Mouse (Mus musculus) Muller cell, postnatal 12 days (primary cell): ENCODE results near the gene C2cd2l.
"Not testable (repeated sequence)": the region's sequence is repeated elsewhere in the genome, so short reads cannot be mapped to it uniquely, and the experiment has no call there.

ENCODE experiments used
- DNase-seq: peaks from one replicate; pipeline ENCODE4 v3.0.0-alpha.2; 2015; ENCODE audit errors: inconsistent ontology term

Gene C2cd2l

DNA sequence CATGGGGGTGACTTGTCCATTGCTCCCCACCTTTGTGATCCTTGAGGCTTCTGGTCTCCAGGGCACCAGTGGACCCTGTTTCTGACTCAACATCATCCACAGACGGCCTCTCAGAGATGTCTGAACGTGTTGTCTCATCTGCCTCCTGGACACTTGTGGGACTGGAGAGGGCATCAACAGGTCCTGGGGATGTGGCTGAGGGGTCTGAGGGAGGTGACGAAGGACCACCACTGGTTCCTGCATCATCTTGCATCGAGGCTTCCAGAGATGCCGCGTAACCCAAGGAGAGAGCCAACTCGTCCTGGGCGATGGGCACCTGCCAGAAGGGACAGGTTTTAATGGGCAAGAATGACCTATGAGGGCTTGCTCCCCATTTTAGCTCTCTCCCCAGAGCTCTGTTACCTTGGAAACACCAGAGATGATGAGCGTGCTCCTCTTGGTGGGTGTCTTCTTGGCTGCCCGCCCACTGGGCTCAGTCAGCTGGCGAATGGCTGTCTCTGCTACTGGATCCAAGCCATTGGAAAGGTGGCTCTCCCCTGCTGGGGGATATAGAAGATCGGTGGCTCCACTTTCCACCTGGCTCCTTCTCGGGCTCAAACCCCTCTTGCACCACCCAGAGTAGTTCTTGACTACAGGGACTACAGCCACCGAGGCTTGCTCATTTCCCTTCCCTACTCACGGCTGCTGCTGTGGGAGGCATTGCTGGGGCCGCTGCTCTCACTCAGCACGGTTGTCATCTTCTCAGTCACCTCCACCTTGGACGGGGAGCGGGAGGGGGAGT lies 6.4 kb downstream of the C2cd2l start:
- no peak for DNase-seq

GRCm38 (mm10) chr9:44311136-44312134 lies 8.7 kb downstream of the C2cd2l start:
- no peak for DNase-seq

DNA sequence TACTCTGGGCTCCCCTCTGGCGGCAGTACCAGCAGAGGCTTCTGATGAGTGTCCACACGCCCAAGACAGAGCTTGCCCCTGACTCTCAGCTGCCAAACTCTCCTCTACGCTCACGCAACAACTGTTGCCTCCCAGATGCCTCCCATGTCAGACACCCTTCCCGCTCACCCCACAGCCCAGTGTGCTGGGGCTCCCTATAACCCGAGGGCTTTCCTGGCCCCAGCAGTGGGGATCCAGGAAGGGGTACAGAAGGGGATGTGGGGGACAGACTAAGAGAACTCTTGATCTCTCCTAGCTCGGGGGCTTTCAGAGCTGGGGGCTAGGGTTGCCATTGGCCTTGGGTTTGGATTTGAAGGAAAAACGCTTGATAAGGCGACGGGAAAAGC lies 9.3 kb downstream of the C2cd2l start:
- no peak for DNase-seq

DNA sequence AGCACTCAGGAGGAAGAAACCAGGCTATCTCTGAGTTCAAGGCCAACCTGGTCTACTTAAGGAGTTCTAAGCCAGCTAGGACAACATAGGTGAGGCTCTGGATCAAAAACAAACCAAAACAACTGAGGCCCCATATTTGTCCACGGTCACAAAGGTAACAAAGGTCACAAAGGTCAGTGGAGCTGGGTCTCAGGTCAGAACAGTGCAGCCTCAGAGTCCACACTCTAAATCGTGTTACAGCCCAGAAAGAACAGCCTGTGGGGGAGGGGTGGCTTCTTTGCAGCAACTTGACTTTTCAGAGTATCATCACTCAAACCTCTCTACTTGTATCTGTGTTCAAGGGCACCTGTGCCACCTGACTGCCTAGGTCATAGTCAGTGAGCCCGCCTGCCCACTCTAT lies 10.3 kb downstream of the C2cd2l start:
- DNase-seq = no peak

- DNase-seq = no peak
These were observed 12.8 kb downstream of the C2cd2l start for GRCm38 (mm10) chr9:44307248-44307647.

GRCm38 (mm10) chr9:44306532-44306931 lies 13.6 kb downstream of the C2cd2l start:
- no peak for DNase-seq

- peak; percentile 99 for DNase-seq
These were observed 14.5 kb downstream of the C2cd2l start, which contains the start of gene Hinfp for GRCm38 (mm10) chr9:44305466-44306079. TSS of gene Hinfp (minus strand) at chr9:44305671.

GRCm38 (mm10) chr9:44300001-44300400 lies 20.1 kb downstream of the C2cd2l start:
- DNase-seq = not testable (repeated sequence)

DNA sequence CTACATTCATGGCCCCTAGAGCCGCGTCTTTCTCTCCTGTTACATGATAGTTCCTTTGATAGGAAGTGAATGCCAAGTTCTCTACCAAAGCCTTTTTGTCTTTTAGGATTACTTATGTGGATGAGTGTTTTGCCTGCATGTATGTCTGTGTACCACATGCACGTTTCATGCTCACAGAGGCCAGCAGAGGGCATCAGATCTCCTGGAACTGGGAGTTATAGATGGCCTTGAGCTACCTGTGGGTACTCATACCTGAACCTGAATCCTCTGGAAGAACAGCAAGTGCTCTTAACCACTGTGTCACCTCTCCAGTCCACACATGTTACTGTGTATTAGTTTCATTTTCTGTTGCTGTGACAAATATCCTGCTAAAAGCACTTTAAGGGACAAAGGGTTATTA lies 27.6 kb downstream of the C2cd2l start:
- no peak for DNase-seq

DNA sequence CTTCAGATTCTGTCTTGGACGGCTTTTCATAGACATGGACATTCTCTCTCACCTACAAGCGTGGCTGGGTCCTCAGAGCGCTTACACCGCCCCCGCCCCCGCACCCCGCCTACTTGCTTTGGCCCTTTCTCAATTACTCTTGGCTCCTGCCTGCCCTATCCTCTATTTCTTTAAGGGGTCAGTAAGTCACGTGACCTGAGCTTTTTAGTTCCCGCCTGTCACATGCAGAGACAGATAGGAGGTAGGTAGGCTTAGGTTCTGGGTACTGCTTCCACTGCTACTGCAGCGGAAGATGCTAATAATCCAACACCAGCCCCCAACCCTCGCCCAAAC lies 31.2 kb downstream of the C2cd2l start:
- no peak for DNase-seq

- DNase-seq = peak; percentile 60
These were observed 31.8 kb downstream of the C2cd2l start, which contains the start of gene Abcg4 for GRCm38 (mm10) chr9:44288076-44288958. TSS of gene Abcg4 (minus strand) at chr9:44288615.

DNA sequence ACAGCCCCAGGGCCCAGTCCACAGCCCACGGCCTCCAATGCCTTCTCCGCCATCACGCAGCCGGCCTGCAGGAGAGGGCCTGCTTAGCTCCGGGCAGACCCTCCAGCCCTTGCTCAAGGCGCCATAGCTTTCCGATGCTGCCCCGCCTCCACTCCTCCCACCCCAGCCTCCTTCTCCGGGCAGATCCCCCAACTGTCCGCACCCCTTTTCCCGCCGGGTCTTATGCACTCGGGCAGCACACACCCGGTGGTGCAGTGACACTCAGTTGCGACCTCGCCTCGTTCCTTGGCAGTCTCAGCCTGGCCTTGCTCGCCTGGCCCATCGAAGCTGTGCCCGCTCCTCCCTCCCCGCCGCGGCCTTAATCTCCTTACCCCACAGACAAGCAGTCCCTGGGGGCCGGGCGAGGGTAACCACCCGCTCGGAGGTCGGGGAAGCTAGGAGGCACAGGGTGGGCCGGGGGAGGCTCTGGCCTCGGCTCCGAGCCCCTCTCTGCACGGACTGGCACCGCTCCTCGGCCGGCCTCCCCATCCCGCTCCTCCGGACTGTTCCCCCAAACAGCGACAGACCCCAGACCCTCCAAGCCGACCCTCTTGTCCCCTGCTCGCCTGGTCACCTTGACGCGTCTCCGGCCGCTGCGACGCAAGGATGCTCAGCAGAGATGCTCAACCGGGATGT lies 32.5 kb downstream of the C2cd2l start:
- peak; percentile 56 for DNase-seq

DNA sequence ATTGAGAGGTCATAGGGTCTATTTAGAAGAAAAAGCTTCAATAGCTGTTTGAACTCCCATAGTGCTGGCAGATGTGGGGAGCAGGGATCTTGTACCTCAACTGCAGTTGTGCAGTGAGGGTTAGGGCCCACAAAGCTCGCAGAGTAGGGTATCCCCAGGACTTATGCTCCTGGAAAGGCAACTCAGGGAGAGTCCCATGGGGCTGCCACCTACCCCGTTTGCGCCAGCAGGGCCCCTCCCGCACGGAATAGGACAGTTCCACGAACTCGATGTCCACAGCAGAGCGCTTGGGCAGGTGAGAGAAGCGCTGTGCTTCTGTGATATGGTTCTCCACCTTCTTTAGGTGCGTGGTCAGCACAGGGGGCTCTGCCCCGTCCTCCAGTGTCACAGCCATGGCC lies 33.1 kb downstream of the C2cd2l start:
- peak; percentile 15 for DNase-seq

DNA sequence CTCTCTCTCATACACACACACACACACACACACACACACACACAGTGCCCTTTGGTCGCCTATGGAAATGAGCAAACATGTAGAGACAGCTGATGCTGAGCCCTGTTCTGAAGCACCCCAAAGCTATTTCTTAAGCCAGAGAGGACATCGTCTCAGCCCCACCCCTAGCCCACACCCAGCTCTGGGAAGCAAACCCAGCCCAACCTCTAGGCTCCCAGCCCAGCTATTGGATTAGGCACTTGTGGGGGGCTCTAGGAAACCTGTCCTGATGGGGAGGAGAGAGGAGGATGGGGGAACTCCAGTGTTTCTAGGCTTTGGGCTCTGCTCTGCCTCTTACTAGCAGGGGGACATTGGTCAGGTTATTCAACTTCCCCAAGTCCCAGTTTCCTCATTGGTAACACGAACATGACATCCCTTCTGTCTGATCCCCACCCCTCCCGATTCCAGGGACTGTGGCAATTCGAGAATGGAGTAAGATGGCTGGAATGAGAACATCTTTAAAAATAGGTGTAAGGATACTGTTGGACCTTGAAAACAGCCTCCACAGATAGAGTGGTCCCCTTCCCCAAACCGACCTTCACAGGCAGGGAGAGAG lies 33.7 kb downstream of the C2cd2l start:
- peak; percentile 14 for DNase-seq

- no peak for DNase-seq
These were observed 36.9 kb downstream of the C2cd2l start for GRCm38 (mm10) chr9:44283183-44283582.

- peak; percentile 64 for DNase-seq
These were observed 50.1 kb downstream of the C2cd2l start for GRCm38 (mm10) chr9:44269973-44270372.

DNA sequence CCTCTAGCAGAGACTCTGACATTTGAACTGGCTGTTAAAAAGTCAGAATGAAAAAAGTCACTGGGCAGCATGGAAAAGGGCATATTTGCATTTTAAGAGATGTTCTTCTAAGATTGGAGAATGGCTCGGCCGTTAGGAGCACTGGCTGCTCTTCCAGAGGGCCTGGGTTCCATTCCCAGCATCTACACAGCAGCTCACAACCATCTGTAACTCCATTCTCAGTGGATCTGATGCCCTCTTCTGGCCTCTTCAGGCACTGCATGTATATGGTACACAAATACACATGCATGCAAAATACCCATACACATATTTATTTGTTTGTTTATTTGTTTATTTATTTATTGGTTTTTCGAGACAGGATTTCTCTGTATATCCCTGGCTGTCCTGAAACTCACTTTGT lies 51.0 kb downstream of the C2cd2l start:
- DNase-seq = no peak

GRCm38 (mm10) chr9:44268432-44268831 lies 51.7 kb downstream of the C2cd2l start, which contains the start of gene Nlrx1:
TSS of gene Nlrx1 (minus strand) at chr9:44268599.
- DNase-seq = no peak

GRCm38 (mm10) chr9:44268027-44268360 lies 52.1 kb downstream of the C2cd2l start:
- peak; percentile 93 for DNase-seq

DNA sequence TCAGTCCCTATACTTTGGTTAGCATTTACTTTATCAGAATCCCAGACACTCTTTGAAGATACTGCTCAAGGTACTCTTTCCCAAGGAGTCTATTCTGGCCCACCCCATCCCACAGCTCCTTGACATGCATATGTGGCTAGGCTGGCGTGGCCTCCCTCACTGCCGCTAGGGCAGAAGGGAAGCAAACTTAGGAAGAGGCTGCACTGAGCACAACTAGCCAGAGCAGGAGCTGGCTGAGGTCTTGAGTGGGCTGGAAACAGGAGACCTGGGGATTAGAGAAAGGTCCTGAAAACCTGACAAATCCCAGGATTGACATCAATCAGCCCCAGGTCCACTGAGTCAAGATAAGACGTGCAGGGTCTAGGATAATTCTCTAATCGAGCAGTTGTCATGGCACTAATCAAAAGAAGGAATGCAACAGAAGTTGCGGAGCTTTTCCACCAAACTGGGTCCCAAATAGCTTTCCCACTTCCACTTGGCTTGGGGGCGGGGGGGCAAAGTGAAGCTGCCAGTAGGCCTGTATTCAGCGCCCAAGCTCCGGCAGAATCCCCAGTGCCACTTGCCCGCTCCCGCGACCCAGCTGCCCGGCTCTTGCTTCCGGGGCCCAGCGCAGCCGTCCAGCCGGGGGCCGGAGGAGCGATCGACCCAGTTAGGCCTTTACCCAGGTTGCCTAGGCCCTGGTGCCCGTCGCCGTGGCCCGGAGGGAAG lies 52.6 kb downstream of the C2cd2l start:
- no peak for DNase-seq
